Mouse (Mus musculus) hindbrain, postnatal 0 days (tissue): ENCODE measurements around the gene Clip2. TPM values are rescaled to one million over a fixed set of nuclear protein-coding genes. Genes with fewer than 3 reads are reported as not detected.

Source experiments
- ATAC-seq: fragments of 200-750 bp; cut with Nextera tagmentation; 2 replicates; pipeline ENCODE4 v1.8.0; 2017; ENCODE audit warnings: mild to moderate bottlenecking, moderate TSS enrichment, moderate library complexity
- DNase-seq: peaks from one replicate; pipeline ENCODE4 v3.0.0-alpha.2; 2015; ENCODE audit warnings: low spot score
- H3K27ac ChIP-seq: fragments of 300-500 bp; sonication (generic); 2 replicates; pipeline ENCODE4 v1.5.1; 2014; ENCODE audit warnings: mild to moderate bottlenecking
- H3K27me3 ChIP-seq: fragments of 300-500 bp; sonication (generic); 2 replicates; pipeline ENCODE4 v1.6.1; 2014; ENCODE audit warnings: low read length, mixed read lengths; ENCODE audit not compliant: insufficient read depth
- H3K36me3 ChIP-seq: fragments of 300-500 bp; sonication (generic); 2 replicates; pipeline ENCODE4 v1.6.1; 2014; ENCODE audit warnings: low read length, mixed read lengths; ENCODE audit not compliant: insufficient read depth
- H3K4me1 ChIP-seq: fragments of 300-500 bp; sonication (generic); 2 replicates; pipeline ENCODE4 v1.6.1; 2014; ENCODE audit warnings: antibody characterized with exemption, low read length, mixed read lengths; ENCODE audit not compliant: insufficient read depth
- H3K4me2 ChIP-seq: fragments of 300-500 bp; sonication (generic); 2 replicates; pipeline ENCODE4 v1.6.1; 2014; ENCODE audit warnings: low read depth, mild to moderate bottlenecking, low read length, moderate library complexity, mixed read lengths
- H3K4me3 ChIP-seq: fragments of 300-500 bp; sonication (generic); 2 replicates; pipeline ENCODE4 v1.5.1; 2014; ENCODE audit warnings: low read length
- H3K9ac ChIP-seq: fragments of 300-500 bp; sonication (generic); replicated peaks from 2 replicates; pipeline ENCODE4 v1.6.1; 2014; ENCODE audit warnings: mild to moderate bottlenecking, low read length, moderate library complexity, mixed read lengths
- H3K9me3 ChIP-seq: fragments of 300-500 bp; sonication (generic); 2 replicates; pipeline ENCODE4 v1.6.1; 2016; ENCODE audit warnings: low read length, mixed read lengths
- CTCF ChIP-seq: IDR thresholded peaks from 2 replicates; pipeline ENCODE4 v1.5.1; 2016; ENCODE audit warnings: antibody characterized with exemption, control low read depth, low read depth
- WGBS: fragments of 180-500 bp; shearing (Covaris S2); extraction: QIAGEN DNeasy Blood & Tissue Kit; methylation state at CpG from one replicate; pipeline ENCODE4 v1.1.7; 2014; 5-methylcytosine and 5-hydroxymethylcytosine counted together
- polyA plus RNA-seq: library from polyadenylated mRNA; unstranded; fragments of >200 nt; fragmentation: Nextera tagmentation; extraction: Ambion mirVana; gene quantifications from 2 replicates; pipeline ENCODE4 v1.2.1, GENCODE M21; 2015
- total RNA-seq: library from RNA; depleted of rRNA; stranded (reverse); fragments of >200 nt; gene quantifications from 2 replicates; pipeline ENCODE4 v1.2.3, GENCODE M21; 2014

The Clip2 gene
- total and polyA plus RNA-seq, 2 experiments from 2014 or later: 10.7 to 133 TPM

DNA sequence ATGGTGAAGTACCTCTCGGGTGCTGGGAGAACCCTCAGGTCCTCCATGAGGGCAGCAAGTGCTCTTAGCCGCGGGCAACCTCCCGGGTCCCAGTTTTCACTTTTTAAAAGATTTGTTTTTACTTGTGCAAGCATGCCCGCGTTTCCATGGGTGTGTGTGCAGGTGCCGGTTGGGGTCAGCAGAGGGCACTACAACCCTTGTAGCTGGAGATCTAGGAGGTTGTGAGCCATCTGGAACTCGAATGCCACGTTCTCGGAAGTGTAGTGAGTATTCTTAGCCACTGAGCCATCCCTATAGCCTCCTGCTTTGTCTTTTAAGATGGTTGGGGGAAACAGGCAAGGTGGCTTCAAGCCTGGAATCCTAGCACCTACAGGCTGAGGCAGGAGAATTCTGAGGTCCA lies 44.9 kb downstream of the Clip2 start:
- Histone ChIP-seq H3K4me1 (no peaks in the 10 kb centered on the region; the same call in 1 of the 2 replicates), H3K4me3 (no peak overlapping the region), H3K27ac (peak overlapping the region; percentile 68), H3K9ac (no peak overlapping the region), H3K4me2 (no peak overlapping the region), H3K9me3 (no peaks in the 10 kb centered on the region), H3K27me3 (no peaks in the 10 kb centered on the region), H3K36me3 (peaks cover 37% of the 10 kb centered on the region)
- 21% methylated on average over 10 of the region's 10 CpGs for WGBS
- peak; percentile 74 for TF ChIP-seq CTCF
- DNase-seq (peak; percentile 82), ATAC-seq (no peak)

DNA sequence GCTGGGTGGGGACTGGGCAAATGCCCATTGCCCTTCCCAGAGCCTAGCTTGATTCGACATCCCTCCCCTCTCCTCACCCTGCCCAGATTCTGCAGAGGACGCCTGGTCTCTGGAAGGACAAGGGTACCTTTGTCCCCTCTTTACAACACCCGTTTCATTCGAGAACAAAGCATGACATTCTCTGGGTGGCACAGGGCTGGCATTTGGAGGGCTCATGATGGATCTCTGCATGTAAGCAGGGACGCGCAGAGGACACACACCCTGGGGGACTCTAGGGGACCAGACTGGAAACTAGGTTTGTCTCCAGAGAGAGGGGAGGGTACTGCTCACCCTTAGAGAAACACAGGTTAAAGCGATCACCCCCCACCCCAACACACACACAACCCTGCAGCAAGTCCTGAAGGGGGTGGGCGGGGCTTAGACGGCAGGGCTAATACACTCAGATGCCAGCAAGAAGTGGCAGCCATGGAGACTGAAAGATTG lies 46.4 kb downstream of the Clip2 start:
- Histone ChIP-seq H3K9me3 (no peaks in the 10 kb centered on the region), H3K4me1 (no peaks in the 10 kb centered on the region), H3K4me3 (no peak overlapping the region), H3K27ac (peak overlapping the region; percentile 68), H3K4me2 (no peak overlapping the region), H3K9ac (no peak overlapping the region), H3K27me3 (no peaks in the 10 kb centered on the region), H3K36me3 (peaks cover 38% of the 10 kb centered on the region)
- peak; percentile 90 for ATAC-seq
- no peak for TF ChIP-seq CTCF
- peak; percentile 76 for DNase-seq
- 43% methylated on average over 9 of the region's 9 CpGs for WGBS

DNA sequence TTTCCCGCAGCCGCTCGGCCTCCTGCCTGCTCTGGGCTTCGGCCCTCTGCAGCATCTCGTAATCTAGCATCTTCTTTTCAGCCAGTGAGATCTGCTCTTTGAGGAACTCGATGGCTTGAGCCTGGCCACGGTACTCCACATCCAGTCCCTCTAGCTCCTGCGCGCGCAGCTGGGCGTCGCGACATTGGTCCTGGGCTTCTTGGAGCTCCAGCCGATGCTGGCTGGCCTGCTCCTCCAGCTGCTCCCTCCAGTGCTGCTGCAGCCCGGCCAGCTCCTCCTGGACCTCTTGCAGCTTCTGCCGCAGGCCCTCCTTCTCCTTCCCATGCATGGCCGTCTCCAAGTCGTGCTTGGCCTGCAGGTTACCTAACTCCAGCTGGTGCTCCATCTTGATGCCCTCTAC lies 49.6 kb downstream of the Clip2 start:
- Histone ChIP-seq H3K36me3 (peaks cover 25% of the 10 kb centered on the region), H3K9ac (no peak overlapping the region), H3K4me1 (no peaks in the 10 kb centered on the region), H3K27me3 (no peaks in the 10 kb centered on the region), H3K4me3 (no peak overlapping the region), H3K27ac (no peak overlapping the region), H3K4me2 (no peak overlapping the region), H3K9me3 (no peaks in the 10 kb centered on the region)
- DNase-seq (no peak), ATAC-seq (no peak)
- no peak for TF ChIP-seq CTCF
- WGBS: 94% methylated on average over 18 of the region's 18 CpGs

DNA sequence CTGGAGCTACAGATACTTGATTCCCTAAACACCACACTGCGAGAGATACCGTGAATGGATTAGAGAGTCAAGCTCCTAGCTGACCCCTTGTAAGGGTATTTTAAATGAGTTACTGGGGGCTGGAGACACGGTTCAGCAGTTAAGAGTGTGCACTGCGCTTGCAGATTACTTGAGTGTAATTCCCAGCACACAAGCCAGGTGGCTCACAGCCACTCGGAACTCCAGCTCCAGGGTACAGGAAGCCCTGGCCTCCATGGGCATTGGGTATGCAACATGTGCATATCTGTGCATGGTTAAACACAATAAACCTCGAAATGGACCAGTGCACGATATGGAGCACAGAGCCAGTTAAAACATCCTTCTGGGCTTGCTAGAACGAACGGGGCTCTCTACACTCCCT lies 50.8 kb downstream of the Clip2 start:
- 75% methylated on average over 9 of the region's 9 CpGs for WGBS

DNA sequence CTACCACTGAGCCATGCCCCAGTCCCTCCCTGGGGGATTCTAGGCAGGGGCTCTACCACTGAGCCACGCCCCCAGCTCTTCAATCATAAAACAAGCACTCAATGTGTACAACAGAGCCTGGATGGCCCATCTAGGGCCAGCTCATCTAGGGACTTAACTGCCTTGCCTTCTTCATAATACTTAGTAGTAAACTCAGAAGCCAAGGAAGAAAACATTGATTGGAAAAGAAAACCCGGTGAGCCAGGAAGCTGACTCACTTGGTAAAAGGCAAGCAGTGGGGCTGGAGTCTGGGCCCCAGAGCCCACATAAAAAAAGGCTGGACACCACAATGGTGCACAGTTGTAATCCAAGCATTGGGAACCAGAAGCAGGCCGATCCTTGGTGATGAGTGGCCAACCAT lies 51.6 kb downstream of the Clip2 start:
- TF ChIP-seq CTCF: no peak

More for the DNA sequence above, 50.8 kb downstream of the Clip2 start:
- Histone ChIP-seq H3K27ac (no peak overlapping the region), H3K4me3 (no peak overlapping the region), H3K9ac (no peak overlapping the region), H3K4me2 (no peak overlapping the region), H3K4me1 (no peaks in the 10 kb centered on the region), H3K27me3 (no peaks in the 10 kb centered on the region), H3K9me3 (no peaks in the 10 kb centered on the region), H3K36me3 (peaks cover 37% of the 10 kb centered on the region)
- TF ChIP-seq CTCF: peak; percentile 73
- ATAC-seq: no peak
- peak; percentile 67 for DNase-seq

DNA sequence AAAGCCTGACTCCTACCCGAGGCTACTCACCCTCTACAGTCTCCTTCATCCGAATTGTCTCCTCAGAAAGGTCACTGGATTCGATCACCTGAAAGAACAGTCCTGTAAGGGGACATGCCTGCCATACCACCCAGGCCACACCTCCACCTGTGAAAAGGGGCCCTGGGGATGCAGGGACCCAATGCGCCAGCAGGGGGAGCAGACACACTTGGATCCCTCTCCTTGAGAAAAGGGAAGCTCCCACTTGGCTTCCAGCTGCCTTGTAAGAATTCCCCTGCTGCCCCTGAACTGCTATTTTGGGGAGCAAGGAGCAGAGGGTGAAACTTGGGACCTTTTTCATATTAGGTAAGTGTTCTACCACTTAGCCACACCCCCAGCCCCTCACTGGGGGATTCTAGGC lies 52.2 kb downstream of the Clip2 start:
- H3K9ac ChIP-seq: no peak overlapping the region
- H3K4me1 ChIP-seq: no peaks in the 10 kb centered on the region
- peaks cover 51% of the 10 kb centered on the region for H3K36me3 ChIP-seq
- peak; percentile 58 for DNase-seq
- peak; percentile 71 for TF ChIP-seq CTCF
- WGBS: 85% methylated on average over 4 of the region's 4 CpGs
- no peaks in the 10 kb centered on the region for H3K27me3 ChIP-seq
- no peak overlapping the region for H3K4me2 ChIP-seq
- no peaks in the 10 kb centered on the region for H3K9me3 ChIP-seq
- H3K4me3 ChIP-seq: no peak overlapping the region
- H3K27ac ChIP-seq: no peak overlapping the region
- ATAC-seq: no peak

More for the DNA sequence above, 51.6 kb downstream of the Clip2 start:
- no peak overlapping the region for H3K9ac ChIP-seq
- WGBS: 95% methylated on average over 3 of the region's 3 CpGs
- H3K27ac ChIP-seq: no peak overlapping the region
- peaks cover 44% of the 10 kb centered on the region for H3K36me3 ChIP-seq
- H3K4me3 ChIP-seq: no peak overlapping the region
- H3K4me1 ChIP-seq: no peaks in the 10 kb centered on the region
- no peak overlapping the region for H3K4me2 ChIP-seq
- H3K9me3 ChIP-seq: no peaks in the 10 kb centered on the region
- H3K27me3 ChIP-seq: no peaks in the 10 kb centered on the region
- ATAC-seq (no peak), DNase-seq (no peak)

DNA sequence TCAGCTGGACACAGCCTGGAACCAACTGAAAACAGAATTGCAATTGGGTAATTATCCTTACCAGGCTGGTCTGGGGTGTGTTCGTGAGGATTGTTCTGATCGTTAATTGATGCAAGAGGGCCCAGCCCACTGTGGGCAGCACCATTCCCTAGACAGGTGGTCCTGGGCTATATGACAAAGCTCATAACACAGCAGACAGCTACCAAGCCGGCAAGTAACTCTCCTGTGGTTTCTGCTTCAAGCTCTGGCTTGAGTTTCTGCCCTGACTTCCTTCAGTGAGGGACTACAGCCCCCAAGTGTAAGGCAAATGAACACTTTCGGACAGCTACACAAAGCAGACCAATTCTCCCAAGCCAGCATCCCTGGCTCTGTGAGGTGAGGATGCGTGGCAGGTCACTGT lies 55.2 kb downstream of the Clip2 start:
- Histone ChIP-seq H3K36me3 (peaks cover 40% of the 10 kb centered on the region), H3K9me3 (no peaks in the 10 kb centered on the region), H3K9ac (no peak overlapping the region), H3K4me1 (no peaks in the 10 kb centered on the region), H3K27ac (no peak overlapping the region), H3K4me2 (no peak overlapping the region), H3K4me3 (no peak overlapping the region), H3K27me3 (no peaks in the 10 kb centered on the region)
- 95% methylated on average over 5 of the region's 5 CpGs for WGBS
- ATAC-seq (no peak), DNase-seq (no peak)
- no peak for TF ChIP-seq CTCF
